Mouse (Mus musculus): ENCODE data around the gene Cyp2d9. TPM values are rescaled to one million over a fixed set of nuclear protein-coding genes. Genes with fewer than 3 reads are reported as not detected.
"Not testable (repeated sequence)": the region's sequence is repeated elsewhere in the genome, so short reads cannot be mapped to it uniquely, and the experiment has no call there.

Cyp2d9 gene
- polyA plus RNA-seq, 1 experiment from 2014 or later, result not detected

DNA sequence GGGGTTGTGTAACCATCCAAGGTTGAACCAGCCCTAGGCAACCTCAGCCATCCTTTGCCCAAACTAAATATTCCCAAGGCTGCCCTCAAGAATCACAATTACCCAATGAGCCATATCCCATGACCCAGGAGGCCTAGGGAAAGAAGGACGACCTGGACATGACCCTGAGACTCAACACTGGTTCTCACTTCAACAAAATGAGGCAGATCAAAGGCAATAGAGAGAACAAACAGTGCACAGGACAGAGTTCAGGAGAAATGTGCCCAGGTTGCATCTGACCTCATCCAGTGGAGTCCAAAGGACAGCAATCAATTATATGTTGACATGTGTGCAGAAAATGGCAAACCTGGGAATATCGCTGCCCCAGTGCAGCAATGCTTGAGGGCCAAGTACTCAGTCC is 16.8 kb downstream of the Cyp2d9 start:
- not testable (repeated sequence) for H3K9ac ChIP-seq; ATAC-seq (ENCODE audit: borderline replicate concordance, extremely low read depth, low FRiP score, low TSS enrichment); H3K4me3 ChIP-seq; H3K9me3 ChIP-seq; H3K4me1 ChIP-seq; H3K27ac ChIP-seq; H3K27me3 ChIP-seq; H3K4me2 ChIP-seq; H3K36me3 ChIP-seq
- 42% methylated on average over 2 of the region's 2 CpGs for WGBS

DNA sequence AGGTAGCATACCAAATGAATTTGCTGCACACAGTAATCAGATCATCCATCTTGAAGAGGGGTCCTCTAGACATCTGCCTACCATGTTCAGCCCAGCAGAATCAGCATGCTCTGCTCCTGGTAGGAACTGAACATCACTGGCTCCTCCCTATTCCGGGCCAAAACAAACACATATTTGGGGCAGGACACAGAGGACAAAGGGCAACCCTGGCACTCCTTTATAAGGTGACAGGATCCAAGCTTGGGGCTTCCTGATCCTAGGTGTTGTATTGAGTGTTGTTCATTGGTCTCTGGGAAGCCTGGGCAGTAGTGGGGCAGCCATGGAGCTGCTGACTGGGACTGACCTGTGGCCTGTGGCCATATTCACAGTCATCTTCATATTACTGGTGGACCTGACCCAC is 18.9 kb downstream of the Cyp2d9 start:
- not testable (repeated sequence) for H3K27ac ChIP-seq; H3K4me1 ChIP-seq; ATAC-seq (ENCODE audit: borderline replicate concordance, extremely low read depth, low FRiP score, low TSS enrichment); H3K4me3 ChIP-seq; H3K4me2 ChIP-seq; H3K36me3 ChIP-seq; H3K9me3 ChIP-seq; H3K27me3 ChIP-seq; H3K9ac ChIP-seq
- WGBS, result 75% methylated on average over 1 of the region's 1 CpGs

DNA sequence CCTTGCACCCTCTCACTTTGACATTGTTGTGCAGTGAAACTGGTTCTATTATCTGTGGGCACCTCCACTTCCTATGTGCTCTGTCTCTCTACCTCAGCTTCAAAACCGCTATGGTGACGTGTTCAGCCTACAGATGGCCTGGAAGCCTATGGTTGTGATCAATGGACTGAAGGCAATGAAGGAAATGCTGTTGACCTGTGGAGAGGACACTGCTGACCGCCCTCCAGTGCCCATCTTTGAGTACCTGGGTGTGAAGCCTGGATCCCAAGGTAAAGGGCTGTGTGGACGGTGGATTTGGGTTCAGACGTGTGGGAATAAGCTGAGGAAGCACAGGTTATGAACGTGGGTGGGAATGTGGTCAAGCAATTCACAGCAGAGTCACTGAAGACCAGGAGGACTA is 20.3 kb downstream of the Cyp2d9 start:
- not testable (repeated sequence) for H3K27me3 ChIP-seq; H3K4me2 ChIP-seq; H3K27ac ChIP-seq; H3K4me3 ChIP-seq; H3K9me3 ChIP-seq; ATAC-seq (ENCODE audit: borderline replicate concordance, extremely low read depth, low FRiP score, low TSS enrichment); H3K4me1 ChIP-seq; H3K9ac ChIP-seq; H3K36me3 ChIP-seq
- 80% methylated on average over 6 of the region's 6 CpGs for WGBS

DNA sequence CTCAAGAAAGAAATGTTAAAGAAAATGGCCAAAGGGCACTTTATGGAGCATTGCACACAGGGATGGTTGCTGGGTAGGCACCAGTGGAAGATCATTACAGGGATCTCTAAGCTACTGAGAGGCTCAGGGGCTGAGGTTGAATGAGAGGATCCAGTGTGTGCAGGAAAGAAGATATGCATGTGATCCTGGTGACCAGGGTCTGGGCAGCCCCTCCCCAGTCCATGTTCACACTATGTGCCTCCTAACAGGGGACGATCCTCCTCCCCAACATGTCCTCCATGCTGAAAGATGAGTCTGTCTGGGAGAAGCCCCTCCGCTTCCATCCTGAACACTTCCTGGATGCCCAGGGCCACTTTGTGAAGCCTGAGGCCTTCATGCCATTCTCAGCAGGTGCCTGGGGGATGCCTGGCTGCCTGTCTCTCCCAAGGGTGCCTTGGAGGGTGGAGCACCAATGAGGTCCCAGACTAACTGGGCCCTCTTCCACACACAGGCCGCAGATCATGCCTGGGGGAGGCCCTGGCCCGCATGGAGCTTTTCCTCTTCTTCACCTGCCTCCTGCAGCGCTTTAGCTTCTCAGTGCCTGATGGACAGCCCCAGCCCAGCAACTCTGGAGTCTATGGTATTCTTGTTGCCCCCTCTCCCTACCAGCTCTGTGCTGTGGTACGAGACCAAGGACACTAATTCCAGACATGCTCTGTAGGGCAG is 23.0 kb downstream of the Cyp2d9 start:
- not testable (repeated sequence) for H3K27ac ChIP-seq; H3K9me3 ChIP-seq; H3K4me2 ChIP-seq; H3K4me1 ChIP-seq; H3K4me3 ChIP-seq; H3K27me3 ChIP-seq; H3K36me3 ChIP-seq; ATAC-seq (ENCODE audit: borderline replicate concordance, extremely low read depth, low FRiP score, low TSS enrichment); H3K9ac ChIP-seq
- WGBS, result 84% methylated on average over 6 of the region's 6 CpGs

DNA sequence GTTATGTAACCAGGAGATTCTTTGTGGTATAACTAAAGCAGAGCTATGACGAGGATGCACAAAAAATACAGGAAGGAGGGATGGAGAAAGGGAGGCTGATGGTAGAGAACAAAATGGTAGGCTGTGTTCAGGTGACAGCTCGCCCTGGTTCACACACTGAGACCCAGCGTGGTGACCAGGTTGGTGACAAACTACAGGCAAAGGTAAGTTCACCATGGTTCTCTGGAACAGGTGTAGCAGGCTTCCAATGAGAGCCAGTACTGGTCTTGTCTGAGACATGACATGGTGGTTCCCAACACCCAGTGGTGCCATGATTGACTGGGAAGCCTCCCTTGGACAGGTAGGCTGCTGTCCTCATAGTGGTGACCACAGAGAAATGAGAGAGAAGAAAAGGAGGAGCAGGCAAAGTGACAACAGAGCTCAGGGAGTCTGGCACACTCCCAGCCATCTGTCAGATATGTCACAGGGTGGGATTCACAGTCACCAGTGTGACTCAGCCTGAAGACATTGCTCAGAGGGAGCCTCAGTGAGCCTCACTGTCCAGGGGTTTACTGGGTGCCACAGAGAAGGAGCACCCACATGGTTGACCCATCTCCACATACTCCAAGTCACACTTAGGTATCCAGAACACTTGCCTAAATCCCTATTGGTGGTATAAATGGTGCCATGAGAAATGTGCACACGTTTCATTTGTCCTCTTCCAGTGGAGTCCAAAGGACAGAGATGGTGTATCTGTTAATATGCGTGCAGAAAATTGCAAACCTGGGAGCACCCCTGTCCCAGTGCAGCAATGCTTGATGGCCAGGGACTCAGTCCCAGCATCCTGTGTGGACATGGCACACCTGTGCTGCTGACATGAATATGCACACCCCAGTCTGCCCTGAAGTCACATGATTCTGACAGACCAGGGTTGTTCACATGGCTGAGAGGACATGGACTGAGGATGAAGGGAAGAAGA is 24.1 kb downstream of the Cyp2d9 start:
- no peaks in the 10 kb centered on the region for H3K36me3 ChIP-seq
- WGBS, result 76% methylated on average over 5 of the region's 5 CpGs
- no peak for ATAC-seq (ENCODE audit: borderline replicate concordance, extremely low read depth, low FRiP score, low TSS enrichment)

DNA sequence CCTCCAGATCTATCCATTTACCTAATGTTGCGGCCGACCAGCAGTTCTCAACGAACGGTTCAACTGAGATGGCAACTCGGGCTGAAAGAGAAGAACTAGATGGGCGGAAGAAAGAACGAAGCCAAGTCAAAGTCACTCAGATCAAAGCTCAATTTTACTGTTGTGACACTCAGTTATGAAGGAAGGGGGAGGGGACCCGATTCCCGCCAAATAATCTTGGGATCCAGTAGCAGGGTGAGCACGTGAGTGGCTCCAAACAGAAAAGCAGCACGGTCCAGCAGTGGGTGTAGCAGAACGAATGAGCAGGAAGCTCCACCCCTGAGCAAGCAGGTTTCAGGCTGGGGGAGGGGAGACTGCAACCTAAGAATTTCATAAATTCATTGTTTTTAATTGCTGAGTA is 26.0 kb downstream of the Cyp2d9 start:
- H3K27ac ChIP-seq; H3K4me1 ChIP-seq; H3K27me3 ChIP-seq; H3K9ac ChIP-seq; ATAC-seq (ENCODE audit: borderline replicate concordance, extremely low read depth, low FRiP score, low TSS enrichment); H3K4me2 ChIP-seq; H3K4me3 ChIP-seq; H3K9me3 ChIP-seq; H3K36me3 ChIP-seq: not testable (repeated sequence)
- WGBS, result 78% methylated on average over 12 of the region's 12 CpGs

More for the DNA sequence above, 24.1 kb downstream of the Cyp2d9 start:
- H3K9me3 ChIP-seq, result no peaks in the 10 kb centered on the region
- H3K4me2 ChIP-seq, result no peak overlapping the region
- H3K9ac ChIP-seq, result no peak overlapping the region
- H3K27me3 ChIP-seq, result no peaks in the 10 kb centered on the region
- H3K4me3 ChIP-seq, result no peak overlapping the region
- no peaks in the 10 kb centered on the region for H3K4me1 ChIP-seq
- H3K27ac ChIP-seq, result no peak overlapping the region

DNA sequence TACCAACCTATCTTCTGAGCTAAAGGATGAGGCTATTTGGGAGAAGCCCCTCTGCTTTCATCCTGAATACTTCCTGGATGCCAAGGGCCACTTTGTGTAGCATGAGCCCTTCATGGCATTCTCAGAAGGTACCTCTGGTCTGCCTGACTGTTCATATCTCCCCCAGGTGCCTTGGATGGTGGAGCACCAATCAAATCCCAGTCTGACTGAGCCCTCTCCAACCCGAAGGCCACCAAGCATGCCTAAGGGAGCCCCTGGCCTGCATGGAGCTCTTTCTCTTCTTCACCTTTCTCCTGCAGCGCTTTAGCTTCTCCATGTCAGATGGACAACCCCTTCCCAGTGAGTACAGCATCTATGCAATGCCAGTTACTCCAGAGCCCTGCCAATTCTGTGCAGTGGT is 31.5 kb downstream of the Cyp2d9 start:
- WGBS, result 36% methylated on average over 2 of the region's 2 CpGs
- H3K9ac ChIP-seq, result no peak overlapping the region
- no peak for ATAC-seq (ENCODE audit: borderline replicate concordance, extremely low read depth, low FRiP score, low TSS enrichment)
- H3K27ac ChIP-seq, result no peak overlapping the region
- no peaks in the 10 kb centered on the region for H3K27me3 ChIP-seq
- no peaks in the 10 kb centered on the region for H3K9me3 ChIP-seq
- no peaks in the 10 kb centered on the region for H3K36me3 ChIP-seq
- H3K4me3 ChIP-seq, result no peak overlapping the region
- H3K4me1 ChIP-seq, result no peaks in the 10 kb centered on the region
- no peak overlapping the region for H3K4me2 ChIP-seq

DNA sequence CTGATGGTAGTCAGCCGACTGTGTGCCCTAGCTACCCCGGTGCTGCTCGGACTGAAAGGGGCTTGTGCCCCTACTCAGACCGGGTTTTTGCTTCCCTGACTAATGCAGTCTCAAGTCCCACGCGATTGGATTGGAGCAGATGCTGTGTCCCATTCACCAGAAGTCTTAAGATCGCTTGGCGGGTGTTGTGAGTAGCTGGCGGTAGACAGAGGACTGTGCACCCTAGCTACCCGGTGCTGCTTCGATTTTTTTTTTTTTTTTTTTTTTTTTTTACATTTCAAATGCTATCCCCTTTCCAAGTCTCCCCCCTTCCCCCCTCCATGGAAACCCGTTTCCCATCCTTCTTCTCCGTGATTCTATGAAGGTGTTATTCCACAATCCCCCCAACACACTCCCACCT is 61.0 kb downstream of the Cyp2d9 start:
- 62% methylated on average over 13 of the region's 13 CpGs for WGBS
- not testable (repeated sequence) for H3K9ac ChIP-seq; H3K27me3 ChIP-seq; H3K4me2 ChIP-seq; H3K9me3 ChIP-seq; ATAC-seq (ENCODE audit: borderline replicate concordance, extremely low read depth, low FRiP score, low TSS enrichment); H3K36me3 ChIP-seq; H3K27ac ChIP-seq; H3K4me3 ChIP-seq; H3K4me1 ChIP-seq

Small RNAs within 50 kb of the gene (microRNA-seq; reads per million reads assigned to microRNA genes)
- gene Gm25990, result not detected
- not detected for gene Gm27331
- not detected for gene Gm27622
- not detected for gene Gm27825
- not detected for gene Mir7684

Other genes starting within 250 kb of the Cyp2d9 start
- 1.1 and 1.3 TPM in 2 replicates for gene Shisa8, start 220.6 kb upstream of the Cyp2d9 start, polyA plus RNA-seq (2015; fragmentation: Nextera tagmentation; extraction: Ambion mirVana)
- gene Tnfrsf13c, start 209.1 kb upstream of the Cyp2d9 start, polyA plus RNA-seq (2015; fragmentation: Nextera tagmentation; extraction: Ambion mirVana), result 0.12 TPM in 1 of 2 replicates, not detected in the other
- gene Cenpm, start 188.7 kb upstream of the Cyp2d9 start, polyA plus RNA-seq (2015; fragmentation: Nextera tagmentation; extraction: Ambion mirVana), result 71.6 and 74.5 TPM in 2 replicates
- gene 1500009C09Rik, start 181.0 kb upstream of the Cyp2d9 start, polyA plus RNA-seq (2015; fragmentation: Nextera tagmentation; extraction: Ambion mirVana), result not detected in 2 replicates
- 4.1 and 6.3 TPM in 2 replicates for gene Sept3, start 158.5 kb upstream of the Cyp2d9 start, polyA plus RNA-seq (2015; fragmentation: Nextera tagmentation; extraction: Ambion mirVana)
- 0.37 and 0.40 TPM in 2 replicates for gene Wbp2nl, start 134.5 kb upstream of the Cyp2d9 start, polyA plus RNA-seq (2015; fragmentation: Nextera tagmentation; extraction: Ambion mirVana)
- 47.0 and 52.3 TPM in 2 replicates for gene Naga, start 94.5 kb upstream of the Cyp2d9 start, polyA plus RNA-seq (2015; fragmentation: Nextera tagmentation; extraction: Ambion mirVana)
- gene Pheta2, start 94.5 kb upstream of the Cyp2d9 start, polyA plus RNA-seq (2015; fragmentation: Nextera tagmentation; extraction: Ambion mirVana), result 15.4 and 16.4 TPM in 2 replicates
- 235 and 254 TPM in 2 replicates for gene Smdt1, start 94.5 kb upstream of the Cyp2d9 start, polyA plus RNA-seq (2015; fragmentation: Nextera tagmentation; extraction: Ambion mirVana)
- gene Ndufa6, start 79.1 kb upstream of the Cyp2d9 start, polyA plus RNA-seq (2015; fragmentation: Nextera tagmentation; extraction: Ambion mirVana), result 276 and 282 TPM in 2 replicates
- gene Cyp2d22, start 53.2 kb upstream of the Cyp2d9 start, polyA plus RNA-seq (2015; fragmentation: Nextera tagmentation; extraction: Ambion mirVana), result 6.7 and 9.6 TPM in 2 replicates
- not detected in 2 replicates for gene Cyp2d11, start 39.4 kb upstream of the Cyp2d9 start, polyA plus RNA-seq (2015; fragmentation: Nextera tagmentation; extraction: Ambion mirVana)
- gene Cyp2d10, start 26.2 kb upstream of the Cyp2d9 start, polyA plus RNA-seq (2015; fragmentation: Nextera tagmentation; extraction: Ambion mirVana), result 0.34 TPM in 1 of 2 replicates, not detected in the other
- gene Cyp2d12, start 121.6 kb downstream of the Cyp2d9 start, polyA plus RNA-seq (2015; fragmentation: Nextera tagmentation; extraction: Ambion mirVana), result not detected in 2 replicates
- not detected in 2 replicates for gene Cyp2d34, start 187.5 kb downstream of the Cyp2d9 start, polyA plus RNA-seq (2015; fragmentation: Nextera tagmentation; extraction: Ambion mirVana)

Measured in lung, embryonic 15.5 days (tissue).